Mouse (Mus musculus) ES-Bruce4 (cell line): ENCODE data around the gene Pik3cg. TPM values are rescaled to one million over a fixed set of nuclear protein-coding genes. Genes with fewer than 3 reads are reported as not detected.

Source experiments
- H3K27ac ChIP-seq: 2 replicates; pipeline ENCODE4 v1.5.1; 2012; ENCODE audit warnings: low read length, inconsistent platforms; ENCODE audit not compliant: insufficient read depth
- H3K27me3 ChIP-seq: 2 replicates; pipeline ENCODE4 v1.6.1; 2012; ENCODE audit warnings: mild to moderate bottlenecking, low read length, inconsistent platforms; ENCODE audit not compliant: control insufficient read depth, poor library complexity, insufficient read depth, severe bottlenecking
- H3K36me3 ChIP-seq: 2 replicates; pipeline ENCODE4 v1.6.1; 2012; ENCODE audit warnings: inconsistent platforms, mild to moderate bottlenecking, low read length, moderate library complexity; ENCODE audit not compliant: control insufficient read depth, poor library complexity, insufficient read depth, severe bottlenecking
- H3K4me1 ChIP-seq: one replicate; pipeline ENCODE4 v1.8.1; 2011; ENCODE audit warnings: low read length; ENCODE audit not compliant: control insufficient read depth, insufficient read depth
- H3K4me3 ChIP-seq: 2 replicates; pipeline ENCODE4 v1.5.1; 2011; ENCODE audit warnings: low read depth, mild to moderate bottlenecking, low read length
- H3K9ac ChIP-seq: 2 replicates; pipeline ENCODE4 v1.6.1; 2012; ENCODE audit warnings: low read depth, mild to moderate bottlenecking, inconsistent platforms; ENCODE audit not compliant: poor library complexity, severe bottlenecking
- H3K9me3 ChIP-seq: replicated peaks from 2 replicates; pipeline ENCODE4 v1.6.1; 2012; ENCODE audit warnings: mild to moderate bottlenecking, low read length, inconsistent platforms; ENCODE audit not compliant: control insufficient read depth, poor library complexity, insufficient read depth, severe bottlenecking
- CTCF ChIP-seq: IDR thresholded peaks from one replicate; pipeline ENCODE4 v1.8.1; 2011; ENCODE audit warnings: low read depth, low read length
- EP300 ChIP-seq: IDR thresholded peaks from 2 replicates; pipeline ENCODE4 v1.6.1; 2011; ENCODE audit warnings: low read depth, low read length; ENCODE audit not compliant: insufficient read depth
- POLR2A ChIP-seq: IDR thresholded peaks from one replicate; pipeline ENCODE4 v1.8.1; 2011; ENCODE audit warnings: low read length; ENCODE audit not compliant: insufficient read depth
- polyA plus RNA-seq: library from polyadenylated mRNA; stranded (reverse); fragments of >200 nt; gene quantifications from 2 replicates; pipeline ENCODE4 v1.2.4, GENCODE M21; 2011; ENCODE audit warnings: low read depth; ENCODE audit not compliant: missing spikeins, insufficient read depth, insufficient read length

The Pik3cg gene
- polyA plus RNA-seq, 1 experiment = 0.21 TPM

GRCm38 (mm10) chr12:32222758-32223385 lies 14.4 kb upstream of the Pik3cg start:
- Histone ChIP-seq H3K4me1 (no peaks in the 10 kb centered on the region), H3K27ac (no peak overlapping the region), H3K27me3 (no peaks in the 10 kb centered on the region), H3K36me3 (no peaks in the 10 kb centered on the region), H3K9me3 (no peaks in the 10 kb centered on the region), H3K4me3 (no peak overlapping the region), H3K9ac (no peak overlapping the region)
- TF ChIP-seq POLR2A = no peak

GRCm38 (mm10) chr12:32220387-32220786 lies 11.9 kb upstream of the Pik3cg start:
- H3K36me3 ChIP-seq = no peaks in the 10 kb centered on the region
- H3K27me3 ChIP-seq = no peaks in the 10 kb centered on the region
- H3K9me3 ChIP-seq = no peaks in the 10 kb centered on the region
- TF ChIP-seq EP300 (no peak), POLR2A (no peak), CTCF (no peak)
- H3K4me3 ChIP-seq = no peak overlapping the region
- H3K9ac ChIP-seq = no peak overlapping the region
- H3K4me1 ChIP-seq = no peaks in the 10 kb centered on the region
- no peak overlapping the region for H3K27ac ChIP-seq

GRCm38 (mm10) chr12:32215143-32215542 lies 6.7 kb upstream of the Pik3cg start:
- no peak for TF ChIP-seq EP300
- no peak for TF ChIP-seq POLR2A
- no peak for TF ChIP-seq CTCF
- no peaks in the 10 kb centered on the region for H3K27me3 ChIP-seq
- H3K27ac ChIP-seq = no peak overlapping the region
- H3K9me3 ChIP-seq = 0 out of 2 replicates have a peak, but pooled peaks cover 3% of the 10 kb centered on the region
- H3K4me3 ChIP-seq = no peak overlapping the region
- H3K9ac ChIP-seq = no peak overlapping the region
- no peaks in the 10 kb centered on the region for H3K36me3 ChIP-seq
- no peaks in the 10 kb centered on the region for H3K4me1 ChIP-seq

GRCm38 (mm10) chr12:32212702-32213101 lies 4.2 kb upstream of the Pik3cg start:
- H3K9me3 ChIP-seq = 0 out of 2 replicates have a peak, but pooled peaks cover 3% of the 10 kb centered on the region
- H3K4me3 ChIP-seq = no peak overlapping the region
- H3K4me1 ChIP-seq = no peaks in the 10 kb centered on the region
- no peaks in the 10 kb centered on the region for H3K27me3 ChIP-seq
- no peaks in the 10 kb centered on the region for H3K36me3 ChIP-seq
- no peak overlapping the region for H3K27ac ChIP-seq
- TF ChIP-seq POLR2A = no peak
- no peak for TF ChIP-seq CTCF
- H3K9ac ChIP-seq = no peak overlapping the region

- Histone ChIP-seq H3K9me3 (0 out of 2 replicates have a peak, but pooled peaks cover 3% of the 10 kb centered on the region), H3K9ac (no peak overlapping the region), H3K27ac (no peak overlapping the region), H3K4me1 (no peaks in the 10 kb centered on the region), H3K27me3 (no peaks in the 10 kb centered on the region), H3K4me3 (no peak overlapping the region), H3K36me3 (no peaks in the 10 kb centered on the region)
- TF ChIP-seq EP300 (no peak), CTCF (no peak), POLR2A (no peak)
Observed at GRCm38 (mm10) chr12:32212156-32212555, 3.7 kb upstream of the Pik3cg start.

GRCm38 (mm10) chr12:32211257-32211656 lies 2.8 kb upstream of the Pik3cg start:
- Histone ChIP-seq H3K27me3 (no peaks in the 10 kb centered on the region), H3K36me3 (no peaks in the 10 kb centered on the region), H3K4me3 (no peak overlapping the region), H3K9ac (no peak overlapping the region), H3K9me3 (0 out of 2 replicates have a peak, but pooled peaks cover 3% of the 10 kb centered on the region), H3K4me1 (no peaks in the 10 kb centered on the region), H3K27ac (no peak overlapping the region)
- no peak for TF ChIP-seq CTCF
- TF ChIP-seq POLR2A = no peak
- TF ChIP-seq EP300 = no peak
